Comparison of ENCODE assay signal across 26 mouse cellular contexts in genomic region chr11:87701108-87701507, GRCm38 (mm10). TPM values are rescaled to one million over a fixed set of nuclear protein-coding genes. Genes with fewer than 3 reads are reported as not detected.
DNase-seq lines count a peak whose midpoint lies in the region; ATAC-seq and TF ChIP-seq lines count a peak whose summit lies in the region.
"Had no signal": no experiment of that assay in that cellular context is flagged by ENCODE, and none has a peak within 500 bp of the region (broad histone marks: within the 10 kb centered on the region; RNA-seq: fewer than 3 reads in every experiment).

No protein-coding gene starts in this region.

- H3K4me2 ChIP-seq in liver, embryonic 13.5 days = 0 out of 2 replicates have a peak overlapping the region, but pooled peaks have one; percentile 10
- H3K4me2 ChIP-seq in liver, postnatal 0 days (ENCODE audit: low read depth, low read length) = peak overlapping the region; percentile 22; the same call in 1 of the 2 replicates
- H3K4me2 ChIP-seq: embryonic facial prominence, embryonic 15.5 days; heart, embryonic 11.5 days; heart, embryonic 15.5 days; hindbrain, embryonic 13.5 days had no signal

- no peak for TF ChIP-seq POLR2A in liver, adult 2 months (IDR thresholded peaks at IDR 0.05; ENCODE audit: extremely low read depth, insufficient read depth, low read length)

- no peaks in the 10 kb centered on the region for H3K27me3 ChIP-seq in liver, adult 2 months (ENCODE audit: control insufficient read depth, insufficient read depth, low read length)
- no peaks in the 10 kb centered on the region for H3K27me3 ChIP-seq in liver, embryonic 13.5 days
- no peaks in the 10 kb centered on the region for H3K27me3 ChIP-seq in liver, postnatal 0 days (ENCODE audit: insufficient read depth, low read length)
- H3K27me3 ChIP-seq: embryonic facial prominence, embryonic 15.5 days; heart, embryonic 15.5 days; hindbrain, embryonic 13.5 days; Patski had no signal

- ATAC-seq in liver, embryonic 13.5 days (ENCODE audit: low read depth) = peak; percentile 13; the same call in 1 of the 2 replicates
- peak; percentile 75 for ATAC-seq in liver, postnatal 0 days
- ATAC-seq: activated CD4-positive, CD25-positive, alpha-beta regulatory T cell, adult 4 months; forebrain, embryonic 14.5 days; Patski had no signal

- no peaks in the 10 kb centered on the region for H3K9me3 ChIP-seq in liver, embryonic 13.5 days (replicated peaks)
- H3K9me3 ChIP-seq in liver, postnatal 0 days (ENCODE audit: low read length) = no peaks in the 10 kb centered on the region
- H3K9me3 ChIP-seq: embryonic facial prominence, embryonic 15.5 days; forebrain, embryonic 10.5 days; heart, embryonic 15.5 days; hindbrain, embryonic 13.5 days had no signal

- no peaks in the 10 kb centered on the region for H3K36me3 ChIP-seq in liver, adult 2 months (ENCODE audit: control insufficient read depth, insufficient read depth, low read length)
- H3K36me3 ChIP-seq in liver, embryonic 13.5 days = no peaks in the 10 kb centered on the region
- no peaks in the 10 kb centered on the region for H3K36me3 ChIP-seq in liver, postnatal 0 days (replicated peaks; ENCODE audit: insufficient read depth, low read length)
- H3K36me3 ChIP-seq: embryonic facial prominence, embryonic 15.5 days; forebrain, embryonic 10.5 days; heart, embryonic 15.5 days; hindbrain, embryonic 13.5 days had no signal

- H3K9ac ChIP-seq in liver, adult 2 months (ENCODE audit: low read depth, low read length) = no peak overlapping the region
- H3K9ac ChIP-seq in liver, embryonic 13.5 days = peak overlapping the region; percentile 54; the same call in 1 of the 2 replicates
- H3K9ac ChIP-seq in liver, postnatal 0 days (replicated peaks) = no peak overlapping the region
- H3K9ac ChIP-seq: embryonic facial prominence, embryonic 15.5 days; heart, embryonic 15.5 days; hindbrain, embryonic 13.5 days had no signal

- no peak overlapping the region for H3K4me3 ChIP-seq in liver, adult 2 months (ENCODE audit: insufficient read depth, low read depth, low read length)
- no peak overlapping the region for H3K4me3 ChIP-seq in liver, embryonic 13.5 days (replicated peaks)
- H3K4me3 ChIP-seq in liver, postnatal 0 days (ENCODE audit: low read depth, low read length) = no peak overlapping the region
- H3K4me3 ChIP-seq: embryonic facial prominence, embryonic 15.5 days; erythroblast, embryonic 14.5 days; forebrain, embryonic 10.5 days; heart, adult 2 months; heart, embryonic 15.5 days; hindbrain, embryonic 13.5 days had no signal

- H3K79me2 ChIP-seq in liver, adult 2 months (ENCODE audit: control insufficient read depth, insufficient read depth, low read length) = peaks cover 9% of the 10 kb centered on the region; the same call in 1 of the 2 replicates

- 0 out of 2 replicates have a peak, but pooled peaks have one; percentile 32 for TF ChIP-seq EP300 in liver, postnatal 0 days (IDR thresholded peaks at IDR 0.05; ENCODE audit: low read depth)

- H3K4me1 ChIP-seq in liver, adult 2 months (ENCODE audit: control insufficient read depth, insufficient read depth, low read length) = peaks cover 45% of the 10 kb centered on the region
- peaks cover 85% of the 10 kb centered on the region for H3K4me1 ChIP-seq in liver, embryonic 13.5 days (replicated peaks)
- peaks cover 52% of the 10 kb centered on the region for H3K4me1 ChIP-seq in liver, postnatal 0 days (ENCODE audit: insufficient read depth)
- H3K4me1 ChIP-seq: embryonic facial prominence, embryonic 15.5 days; forebrain, embryonic 10.5 days; hindbrain, embryonic 13.5 days had no signal

- peak; percentile 99 for DNase-seq in liver, adult 2 months (ENCODE audit: extremely low read depth, low read depth, low spot score)
- DNase-seq in liver = no peak
- no peak for DNase-seq in liver, embryonic 13.5 days
- DNase-seq in liver, postnatal 0 days = peak; percentile 47
- DNase-seq in yolk sac, embryonic 10.5 days (ENCODE audit: low spot score) = peak; percentile 32
- DNase-seq in urinary bladder, adult 2 months (ENCODE audit: low spot score) = no peak
- no peak for DNase-seq in cerebellum, adult 11 months
- no peak for DNase-seq in gastrocnemius, postnatal 10 days
- DNase-seq: adrenal gland, postnatal 25 days; cerebellum, adult 8-10 months; cerebellum, postnatal 14 days; embryo, embryonic 11 days; heart, adult 2 months; heart, postnatal 14 days had no signal

- H3K27ac ChIP-seq in liver, adult 2 months (replicated peaks; ENCODE audit: insufficient read depth, low read depth, low read length) = peak overlapping the region; percentile 88
- H3K27ac ChIP-seq in liver, embryonic 13.5 days = peak overlapping the region; percentile 68
- H3K27ac ChIP-seq in liver, postnatal 0 days (ENCODE audit: low read depth) = peak overlapping the region; percentile 73
- H3K27ac ChIP-seq: embryonic facial prominence, embryonic 15.5 days; forebrain, embryonic 10.5 days; heart, adult 2 months; heart, embryonic 15.5 days; hindbrain, embryonic 13.5 days had no signal

- WGBS in liver, adult 2 months = 18% methylated on average over 6 of the region's 6 CpGs
- WGBS in liver, embryonic 13.5 days (ENCODE audit: insufficient replicate concordance) = 51% methylated on average over 6 of the region's 6 CpGs
- 51% methylated on average over 6 of the region's 6 CpGs for WGBS in liver, postnatal 0 days (ENCODE audit: insufficient replicate concordance)

- no peak for TF ChIP-seq CTCF in liver, adult 2 months (IDR thresholded peaks at IDR 0.05; ENCODE audit: low read depth, low read length)
- TF ChIP-seq CTCF in liver, postnatal 0 days (IDR thresholded peaks at IDR 0.05; ENCODE audit: low read depth) = no peak

RNA-seq across cellular contexts. Expression of gene Supt4a, which starts 36.2 kb away (rescaled TPM):
- 59.9 and 63.8 TPM in 2 replicates for total RNA-seq in liver, adult 2 months (2014; rRNA removed)
- 41.9 and 46.5 TPM in 2 replicates for polyA plus RNA-seq in liver, adult 2 months (2012; rRNA removed)
- polyA plus RNA-seq in liver, embryonic 13.5 days (2015; fragmentation: Nextera tagmentation; extraction: Ambion mirVana) = 219 and 233 TPM in 2 replicates
- 114 and 120 TPM in 2 replicates for polyA plus RNA-seq in liver, postnatal 0 days (2015; fragmentation: Nextera tagmentation; extraction: Ambion mirVana)
- polyA plus RNA-seq in urinary bladder, adult 2 months (2012; rRNA removed) = 94.2 and 98.4 TPM in 2 replicates
- total RNA-seq in gastrocnemius, postnatal 10 days (2021) = 10 to 100 TPM; 38.6 to 42.6 TPM

RNA-seq across cellular contexts. Expression of gene Rnf43, which starts 38.6 kb away (rescaled TPM):
- total RNA-seq in liver, adult 2 months (2014; rRNA removed) = 13.2 and 14.1 TPM in 2 replicates
- polyA plus RNA-seq in liver, adult 2 months (2012; rRNA removed) = 19.3 and 19.5 TPM in 2 replicates
- polyA plus RNA-seq in liver, embryonic 13.5 days (2015; fragmentation: Nextera tagmentation; extraction: Ambion mirVana) = 3.8 and 5.5 TPM in 2 replicates
- 4.2 and 5.8 TPM in 2 replicates for polyA plus RNA-seq in liver, postnatal 0 days (2015; fragmentation: Nextera tagmentation; extraction: Ambion mirVana)
- polyA plus RNA-seq in urinary bladder, adult 2 months (2012; rRNA removed) = 3.1 and 3.5 TPM in 2 replicates
- total RNA-seq in gastrocnemius, postnatal 10 days (2021) = under 1 TPM; 0.07 to 0.16 TPM
- total RNA-seq: hematopoietic stem cell, adult 5-6 weeks had no signal
- polyA plus RNA-seq: C2C12 had no signal

RNA-seq across cellular contexts. Expression of gene Tspoap1, which starts 59.2 kb away (rescaled TPM):
- total RNA-seq in liver, adult 2 months (2014; rRNA removed) = 0.09 and 1.1 TPM in 2 replicates
- 0.26 and 0.37 TPM in 2 replicates for polyA plus RNA-seq in liver, adult 2 months (2012; rRNA removed)
- 2.7 and 3.1 TPM in 2 replicates for polyA plus RNA-seq in liver, embryonic 13.5 days (2015; fragmentation: Nextera tagmentation; extraction: Ambion mirVana)
- 0.59 and 1.2 TPM in 2 replicates for polyA plus RNA-seq in liver, postnatal 0 days (2015; fragmentation: Nextera tagmentation; extraction: Ambion mirVana)
- 9.7 and 11.4 TPM in 2 replicates for polyA plus RNA-seq in urinary bladder, adult 2 months (2012; rRNA removed)
- under 1 TPM; 0.27 to 0.38 TPM for total RNA-seq in gastrocnemius, postnatal 10 days (2021)
- total RNA-seq: gastrocnemius, adult 8-10 months; heart, adult 2 months had no signal
- polyA plus RNA-seq: C2C12 had no signal

Comparison
In these comparisons a context has a peak if more than half of its experiments do, and no peak if none do; other contexts are left out.
1. DNase-seq: peak in liver, adult 2 months (single experiment), liver, postnatal 0 days (single experiment) and yolk sac, embryonic 10.5 days (single experiment); none in liver (single experiment), liver, embryonic 13.5 days (single experiment), urinary bladder, adult 2 months (single experiment), cerebellum, adult 11 months (single experiment) and gastrocnemius, postnatal 10 days (single experiment).
2. Peak in every context shown above with its lines, with median percentiles within 50 percentile points of each other: H3K27ac ChIP-seq.